Mouse (Mus musculus) urinary bladder, postnatal 25 days (tissue): Measurements from ENCODE around the gene Sash1.

ENCODE experiments used
- DNase-seq: peaks from one replicate; pipeline ENCODE4 v3.0.0; 2022; ENCODE audit warnings: low spot score

Sash1 gene

GRCm38 (mm10) chr10:8885630-8886527 is at the start of gene Sash1:
Gene Sash1 (minus strand): TSS chr10:8886070.
- DNase-seq, result peak; percentile 71

GRCm38 (mm10) chr10:8935601-8936000 is 49.7 kb upstream of the Sash1 start:
- DNase-seq, result no peak

GRCm38 (mm10) chr10:8933451-8934372 is 47.8 kb upstream of the Sash1 start:
- no peak for DNase-seq

GRCm38 (mm10) chr10:8931548-8932240 is 45.8 kb upstream of the Sash1 start:
- DNase-seq, result no peak

- DNase-seq, result no peak
These were observed 44.8 kb upstream of the Sash1 start for GRCm38 (mm10) chr10:8930672-8931071.

- no peak for DNase-seq
These were observed 43.1 kb upstream of the Sash1 start for GRCm38 (mm10) chr10:8928775-8929647.

GRCm38 (mm10) chr10:8928261-8928660 is 42.4 kb upstream of the Sash1 start:
- no peak for DNase-seq

- DNase-seq, result no peak
These were observed 41.0 kb upstream of the Sash1 start for GRCm38 (mm10) chr10:8926906-8927305.

GRCm38 (mm10) chr10:8926295-8926694 is 40.4 kb upstream of the Sash1 start:
- no peak for DNase-seq

GRCm38 (mm10) chr10:8925299-8925698 is 39.4 kb upstream of the Sash1 start:
- no peak for DNase-seq

- DNase-seq, result no peak
These were observed 35.3 kb upstream of the Sash1 start for GRCm38 (mm10) chr10:8921098-8921693.

GRCm38 (mm10) chr10:8917798-8918197 is 31.9 kb upstream of the Sash1 start:
- DNase-seq, result no peak

- no peak for DNase-seq
These were observed 31.5 kb upstream of the Sash1 start for GRCm38 (mm10) chr10:8917350-8917749.

GRCm38 (mm10) chr10:8915755-8916154 is 29.9 kb upstream of the Sash1 start:
- no peak for DNase-seq

- DNase-seq, result no peak
These were observed 28.0 kb upstream of the Sash1 start for GRCm38 (mm10) chr10:8913904-8914303.

- no peak for DNase-seq
These were observed 26.9 kb upstream of the Sash1 start for GRCm38 (mm10) chr10:8912706-8913275.

- no peak for DNase-seq
These were observed 26.3 kb upstream of the Sash1 start for GRCm38 (mm10) chr10:8912213-8912612.

GRCm38 (mm10) chr10:8910237-8910990 is 24.5 kb upstream of the Sash1 start:
- DNase-seq, result no peak

GRCm38 (mm10) chr10:8903086-8903485 is 17.2 kb upstream of the Sash1 start:
- DNase-seq, result no peak

GRCm38 (mm10) chr10:8902412-8902811 is 16.5 kb upstream of the Sash1 start:
- no peak for DNase-seq
